10 mouse cellular contexts compared by ENCODE assay signal in genomic region chr1:83277044-83277443, GRCm38 (mm10).
DNase-seq lines count a peak whose midpoint lies in the region; ATAC-seq and TF ChIP-seq lines count a peak whose summit lies in the region.
"Had no signal": no experiment of that assay in that cellular context is flagged by ENCODE, and none has a peak within 500 bp of the region (broad histone marks: within the 10 kb centered on the region; RNA-seq: fewer than 3 reads in every experiment).

No protein-coding gene starts in this region.

- no peak for TF ChIP-seq CTCF in cerebellum, adult 2 months (IDR thresholded peaks at IDR 0.05; ENCODE audit: borderline replicate concordance, insufficient read depth, low read depth, low read length)
- no peak for TF ChIP-seq CTCF in intestine, postnatal 0 days (IDR thresholded peaks at IDR 0.05; ENCODE audit: low read depth)

- DNase-seq in heart, postnatal 14 days = peak; percentile 3 to 15
- peak; percentile 81 to 93 for DNase-seq in cerebellum, adult 2 months
- peak; percentile 6 for DNase-seq in gastrocnemius, postnatal 14 days
- peak; percentile 63 to 68 for DNase-seq in left cerebral cortex, postnatal 36 days (ENCODE audit: low spot score in 2 of 2)
- no peak for DNase-seq in thymus, postnatal 0 days (ENCODE audit: low spot score)
- DNase-seq: adrenal gland, postnatal 25 days had no signal

- H3K36me3 ChIP-seq in heart, embryonic 11.5 days (ENCODE audit: control insufficient read depth, insufficient read depth, low read length) = 0 out of 2 replicates have a peak, but pooled peaks cover 3% of the 10 kb centered on the region
- H3K36me3 ChIP-seq in intestine, postnatal 0 days (ENCODE audit: control insufficient read depth, insufficient read depth) = no peaks in the 10 kb centered on the region
- H3K36me3 ChIP-seq: neural tube, embryonic 12.5 days had no signal

- no peak overlapping the region for H3K4me2 ChIP-seq in heart, embryonic 11.5 days
- no peak overlapping the region for H3K4me2 ChIP-seq in intestine, postnatal 0 days (replicated peaks; ENCODE audit: low read depth)
- H3K4me2 ChIP-seq: neural tube, embryonic 12.5 days had no signal

- H3K4me1 ChIP-seq in heart, embryonic 11.5 days (ENCODE audit: control insufficient read depth, insufficient read depth, low read length) = no peaks in the 10 kb centered on the region
- H3K4me1 ChIP-seq in cerebellum, adult 2 months (ENCODE audit: control insufficient read depth, insufficient read depth, low read length) = peaks cover 35% of the 10 kb centered on the region
- H3K4me1 ChIP-seq in intestine, postnatal 0 days (replicated peaks; ENCODE audit: control insufficient read depth, insufficient read depth, low read length) = no peaks in the 10 kb centered on the region
- H3K4me1 ChIP-seq: neural tube, embryonic 12.5 days had no signal

- no peaks in the 10 kb centered on the region for H3K9me3 ChIP-seq in heart, embryonic 11.5 days (replicated peaks; ENCODE audit: control insufficient read depth, low read length)
- no peaks in the 10 kb centered on the region for H3K9me3 ChIP-seq in intestine, postnatal 0 days (ENCODE audit: control insufficient read depth)
- H3K9me3 ChIP-seq: neural tube, embryonic 12.5 days had no signal

- no peak overlapping the region for H3K4me3 ChIP-seq in heart, embryonic 11.5 days (ENCODE audit: low read depth, low read length)
- no peak overlapping the region for H3K4me3 ChIP-seq in cerebellum, adult 2 months (replicated peaks; ENCODE audit: insufficient read depth, low read depth, low read length)
- no peak overlapping the region for H3K4me3 ChIP-seq in intestine, postnatal 0 days (ENCODE audit: low read depth, low read length)
- H3K4me3 ChIP-seq: neural tube, embryonic 12.5 days had no signal

- no peak for ATAC-seq in heart, embryonic 11.5 days (replicated peaks; ENCODE audit: insufficient number of reproducible peaks, low FRiP score, low TSS enrichment)
- ATAC-seq in intestine, postnatal 0 days = no peak
- no peak for ATAC-seq in megakaryocyte progenitor cell, adult 5-6 weeks (replicated peaks; ENCODE audit: poor library complexity)

- intact Hi-C loops in heart, postnatal 14 days (cut with DNase I) = no loop called here
- intact Hi-C loops in gastrocnemius, postnatal 14 days (cut with DNase I; ENCODE audit: low total_unique reads) = no loop called here
- intact Hi-C loops in left cerebral cortex, postnatal 36 days (cut with DNase I) = no loop called here

- 84% methylated on average over 11 of the region's 11 CpGs for WGBS in heart, embryonic 11.5 days (ENCODE audit: insufficient replicate concordance)
- WGBS in cerebellum, adult 2 months = 11% methylated on average over 11 of the region's 11 CpGs
- 86% methylated on average over 11 of the region's 11 CpGs for WGBS in intestine, postnatal 0 days

- no peak overlapping the region for H3K27ac ChIP-seq in heart, embryonic 11.5 days (ENCODE audit: low read depth, low read length)
- H3K27ac ChIP-seq in cerebellum, adult 2 months (ENCODE audit: insufficient read depth, low read length) = peak overlapping the region; percentile 44
- H3K27ac ChIP-seq in intestine, postnatal 0 days (ENCODE audit: low read depth, low read length) = no peak overlapping the region
- H3K27ac ChIP-seq: neural tube, embryonic 12.5 days had no signal

- H3K9ac ChIP-seq in heart, embryonic 11.5 days (ENCODE audit: low read depth, low read length) = no peak overlapping the region
- H3K9ac ChIP-seq in intestine, postnatal 0 days (ENCODE audit: low read depth, low read length) = no peak overlapping the region
- H3K9ac ChIP-seq: neural tube, embryonic 12.5 days had no signal

- H3K27me3 ChIP-seq in heart, embryonic 11.5 days (ENCODE audit: control insufficient read depth, insufficient read depth, low read length) = no peaks in the 10 kb centered on the region
- no peaks in the 10 kb centered on the region for H3K27me3 ChIP-seq in cerebellum, adult 2 months (ENCODE audit: control insufficient read depth, insufficient read depth, low read length)
- H3K27me3 ChIP-seq in intestine, postnatal 0 days (replicated peaks; ENCODE audit: control insufficient read depth, insufficient read depth, low read length) = no peaks in the 10 kb centered on the region
- H3K27me3 ChIP-seq: neural tube, embryonic 12.5 days had no signal

- no peak for TF ChIP-seq POLR2A in cerebellum, adult 2 months (IDR thresholded peaks at IDR 0.05; ENCODE audit: borderline replicate concordance, insufficient read depth, low read length)
